Mouse (Mus musculus) spleen, adult 12 weeks (tissue): ENCODE measurements around the gene Cep63.

Experiments used
- DNase-seq: peaks from one replicate; pipeline ENCODE4 v3.0.0; 2022; ENCODE audit warnings: low spot score

Cep63 gene

GRCm38 (mm10) chr9:102631589-102632147, 5.3 kb upstream of the Cep63 start:
- no peak for DNase-seq

DNA sequence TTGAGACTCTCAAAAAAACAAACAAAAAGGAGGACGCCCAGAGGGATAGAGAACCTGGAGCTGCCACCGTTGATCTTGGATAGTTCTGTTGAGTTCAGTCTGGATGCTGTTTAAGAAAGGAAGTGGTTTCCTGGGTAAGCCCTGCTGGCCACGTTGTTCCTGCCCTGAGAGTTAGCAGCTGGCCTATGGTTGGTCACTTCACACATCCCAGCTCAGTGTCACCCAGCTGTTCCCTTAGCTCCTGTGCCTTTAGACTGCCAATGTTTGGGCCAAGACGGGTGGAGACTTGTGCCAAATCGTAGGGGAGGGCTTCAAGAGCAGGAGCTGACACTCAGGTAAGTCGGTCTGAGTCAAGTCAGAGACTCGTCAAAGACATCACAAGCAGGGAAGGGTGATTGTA, 2.7 kb upstream of the Cep63 start:
- no peak for DNase-seq

DNA sequence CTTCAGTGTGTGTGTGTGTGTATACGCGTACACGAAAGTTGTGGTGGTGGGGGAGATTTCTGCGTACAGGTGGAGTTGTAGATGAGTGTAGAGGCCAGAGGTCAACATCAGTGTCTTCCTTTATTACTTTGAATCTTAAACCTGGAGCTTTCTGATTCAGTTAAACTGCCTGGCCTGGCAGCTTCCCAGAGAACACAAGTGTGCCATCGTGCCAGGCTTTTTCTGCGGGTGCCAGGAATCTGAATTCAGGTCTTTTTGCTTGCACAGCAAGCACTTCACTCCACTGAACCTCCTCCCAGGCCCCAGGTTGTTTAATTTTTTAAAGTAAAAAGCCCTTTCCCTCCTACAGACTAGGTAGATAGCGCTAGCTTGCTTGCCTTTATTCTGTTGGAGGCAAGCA, 1.1 kb upstream of the Cep63 start:
- no peak for DNase-seq

- peak; percentile 5 for DNase-seq
Observed at GRCm38 (mm10) chr9:102626839-102627225, 498 bp upstream of the Cep63 start.

GRCm38 (mm10) chr9:102625401-102625982, 842 bp downstream of the Cep63 start:
- DNase-seq, result no peak

- DNase-seq, result no peak
Observed at GRCm38 (mm10) chr9:102623581-102623980, 2.8 kb downstream of the Cep63 start.

GRCm38 (mm10) chr9:102622876-102623275, 3.5 kb downstream of the Cep63 start:
- no peak for DNase-seq

- DNase-seq, result no peak
Observed at GRCm38 (mm10) chr9:102622192-102622857, 4.0 kb downstream of the Cep63 start.

- DNase-seq, result no peak
Observed at GRCm38 (mm10) chr9:102621385-102621784, 4.9 kb downstream of the Cep63 start.

GRCm38 (mm10) chr9:102616267-102616666, 10.1 kb downstream of the Cep63 start:
- no peak for DNase-seq

GRCm38 (mm10) chr9:102615071-102615470, 11.3 kb downstream of the Cep63 start:
- no peak for DNase-seq

DNA sequence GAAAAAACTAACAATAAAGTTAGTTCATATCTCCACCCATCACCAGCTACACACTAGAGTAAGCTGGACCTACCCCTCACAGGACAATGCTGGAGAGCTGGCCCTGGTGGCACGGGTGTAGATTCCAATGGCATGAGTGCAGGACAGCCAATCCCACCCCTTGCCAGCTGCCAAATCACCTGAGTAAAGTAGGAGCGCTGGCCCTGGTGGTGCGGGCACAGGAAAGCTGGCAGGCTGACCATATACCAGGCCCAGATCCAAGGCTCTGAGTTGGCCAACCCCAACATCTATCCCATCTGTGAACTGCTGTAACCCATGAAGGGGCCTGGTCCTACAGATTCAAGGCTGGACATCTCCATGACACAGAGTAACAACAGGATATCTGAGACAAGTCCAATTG, 17.1 kb downstream of the Cep63 start:
- no peak for DNase-seq

GRCm38 (mm10) chr9:102607471-102607870, 18.9 kb downstream of the Cep63 start:
- no peak for DNase-seq

- no peak for DNase-seq
Observed at GRCm38 (mm10) chr9:102605162-102605561, 21.2 kb downstream of the Cep63 start.

GRCm38 (mm10) chr9:102601666-102602065, 24.7 kb downstream of the Cep63 start:
- DNase-seq, result no peak

- DNase-seq, result no peak
Observed at GRCm38 (mm10) chr9:102601187-102601586, 25.1 kb downstream of the Cep63 start.

- DNase-seq, result no peak
Observed at GRCm38 (mm10) chr9:102595662-102596436, 30.5 kb downstream of the Cep63 start.

GRCm38 (mm10) chr9:102594667-102595393, 31.5 kb downstream of the Cep63 start:
- DNase-seq, result no peak

- DNase-seq, result no peak
Observed at GRCm38 (mm10) chr9:102587347-102587746, 39.0 kb downstream of the Cep63 start.

DNA sequence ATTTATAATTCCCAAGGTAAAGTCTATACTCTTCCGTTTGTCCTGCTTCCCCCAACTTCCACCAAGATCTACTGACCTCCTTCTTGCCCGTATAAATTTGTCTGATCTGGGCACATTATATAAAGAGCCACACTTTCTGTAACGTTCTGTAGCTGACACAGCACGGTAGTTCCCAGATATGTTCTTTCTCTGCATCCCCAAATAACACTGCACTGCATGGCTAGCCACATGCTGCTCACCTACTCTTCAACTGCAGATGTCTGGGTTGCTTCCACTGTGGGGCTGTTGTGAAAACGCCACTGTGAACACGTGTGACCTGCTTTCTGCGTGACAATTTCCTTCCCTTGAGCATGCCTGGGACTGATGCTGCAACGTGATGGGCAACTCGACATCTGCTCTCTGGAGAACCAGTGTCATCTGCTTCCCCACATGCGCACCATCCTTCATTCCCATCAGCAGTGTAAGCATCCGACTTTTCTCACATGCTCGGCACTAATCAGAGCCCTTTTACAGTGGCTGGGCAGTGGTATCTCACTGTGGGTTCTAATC, 44.3 kb downstream of the Cep63 start:
- no peak for DNase-seq

DNA sequence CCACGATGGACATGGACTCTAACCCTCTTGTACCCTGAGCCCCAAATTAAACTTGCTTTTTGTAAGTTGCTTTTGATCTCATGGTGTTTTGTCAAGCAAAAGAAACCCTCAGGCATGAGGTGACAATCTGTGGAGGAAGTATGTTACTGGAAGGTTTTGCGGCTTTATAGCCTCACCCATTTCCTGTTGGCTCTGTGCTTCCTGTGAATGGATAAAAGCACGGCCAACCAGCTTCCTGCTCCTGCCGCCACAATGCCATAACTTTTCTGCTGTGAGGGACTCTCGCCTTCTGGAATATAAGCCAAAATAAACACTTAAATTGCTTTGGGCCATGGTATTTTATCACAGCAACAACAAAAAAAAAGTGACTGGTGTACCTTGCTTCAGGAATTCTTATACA, 48.9 kb downstream of the Cep63 start:
- no peak for DNase-seq

- DNase-seq, result no peak
Observed at GRCm38 (mm10) chr9:102572888-102573287, 53.4 kb downstream of the Cep63 start.
